Mouse (Mus musculus) frontal cortex, postnatal 25 days (tissue): Measurements from ENCODE around the gene Dusp10.

Experiments used
- DNase-seq, 2 experiments: peaks; one replicate each; pipeline ENCODE4 v3.0.0; 2022; ENCODE audit warnings: low spot score in 2 of 2

The Dusp10 gene

DNA sequence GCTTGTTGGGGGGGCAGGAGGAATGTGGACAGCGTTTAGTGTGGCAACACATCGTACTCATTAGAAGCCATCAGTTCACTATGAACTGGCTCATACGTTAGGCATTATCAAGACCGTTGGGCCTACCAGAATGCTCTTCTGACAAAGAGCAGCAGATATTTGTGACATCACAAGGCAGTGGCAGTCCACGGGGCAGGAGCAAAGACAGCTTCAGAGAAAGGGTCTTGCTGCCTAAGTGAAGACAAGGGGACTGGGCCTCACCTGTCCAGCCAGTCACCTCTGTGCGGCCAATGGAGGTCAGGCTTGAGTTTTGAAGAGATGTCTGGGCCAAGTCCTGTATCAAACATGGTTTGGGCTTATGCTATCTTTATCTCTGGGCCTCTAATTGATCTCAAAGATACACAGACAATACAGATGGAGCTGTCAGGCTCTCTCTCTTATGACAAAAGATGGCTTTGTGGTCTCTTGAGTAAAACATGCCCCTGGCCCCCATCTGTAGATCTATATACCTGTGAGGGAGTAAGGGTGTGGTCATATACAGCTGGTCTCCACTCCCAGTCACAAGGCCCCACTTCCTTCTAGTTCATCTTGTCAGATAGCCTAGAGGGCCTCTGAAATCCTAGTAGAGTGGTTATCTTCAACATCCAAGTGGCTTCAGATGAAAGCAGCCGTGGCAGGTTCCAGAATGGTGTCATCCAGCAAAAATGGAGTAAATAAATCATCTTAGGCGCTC lies 17.1 kb downstream of the Dusp10 start:
- no peak for DNase-seq

DNA sequence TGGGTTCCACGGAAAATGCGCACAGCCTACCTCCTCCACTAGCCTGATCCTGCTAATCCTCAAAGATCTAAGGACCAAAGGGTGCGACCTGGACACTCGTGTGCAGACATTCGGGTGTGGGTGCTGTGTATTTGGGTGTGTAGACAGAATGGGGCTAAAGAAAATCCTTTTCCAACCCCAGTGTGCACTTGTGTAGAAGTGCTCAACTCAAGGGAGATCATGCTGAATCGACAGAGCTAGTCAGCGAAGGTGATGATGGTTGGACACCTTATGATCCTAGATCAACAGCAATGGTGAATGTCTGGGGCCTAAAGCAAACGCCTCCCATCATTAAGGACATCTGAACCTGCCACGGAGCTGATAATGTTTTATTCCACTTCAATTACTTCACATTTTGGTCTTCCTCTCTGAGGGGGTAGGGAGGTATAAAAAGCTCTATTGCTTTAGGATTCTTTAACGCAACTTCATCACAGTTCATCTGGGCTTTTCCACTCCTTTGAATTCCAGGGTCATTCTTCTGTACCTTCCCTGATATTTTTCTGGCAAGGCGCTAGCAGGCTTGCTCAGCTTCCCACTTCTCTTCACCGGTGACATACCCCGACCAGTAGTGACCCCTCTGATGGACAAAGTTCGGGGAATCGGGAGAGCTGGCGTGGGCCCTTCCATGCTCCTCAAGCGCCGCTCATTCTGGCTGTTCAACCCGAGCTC lies 19.7 kb downstream of the Dusp10 start:
- no peak for DNase-seq

DNA sequence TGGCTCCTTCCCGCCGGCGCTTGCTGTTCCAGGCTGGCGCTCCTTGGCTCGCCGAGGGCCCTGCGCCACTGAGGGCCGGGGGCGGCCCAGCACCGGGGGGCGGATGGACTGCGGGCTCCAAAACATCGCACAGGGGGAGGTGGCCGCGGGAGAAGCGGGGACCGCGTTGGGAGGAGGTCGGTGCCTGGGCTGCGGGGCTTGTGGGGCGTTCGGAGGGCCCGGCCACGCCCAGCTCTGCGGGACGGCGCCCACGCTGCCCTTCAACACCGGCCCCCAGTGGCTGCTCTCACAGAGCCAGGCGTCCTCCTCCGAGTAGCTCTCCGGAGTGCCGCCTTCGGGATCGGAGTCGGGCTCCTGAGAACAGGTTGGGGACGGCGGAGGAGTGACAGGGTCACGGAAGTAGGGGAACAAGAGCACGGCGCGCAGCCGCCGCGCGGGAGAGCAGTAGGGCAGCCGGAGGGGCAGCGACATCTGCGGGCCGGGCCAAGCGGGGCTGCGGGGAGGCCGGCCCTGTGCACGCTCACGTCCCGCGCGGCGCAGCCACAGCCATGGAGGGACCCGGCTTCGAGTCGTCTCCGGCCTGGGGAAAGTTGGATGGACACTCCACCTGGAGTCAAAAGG lies 20.4 kb downstream of the Dusp10 start:
- DNase-seq, result peak; percentile 15 to 54

DNA sequence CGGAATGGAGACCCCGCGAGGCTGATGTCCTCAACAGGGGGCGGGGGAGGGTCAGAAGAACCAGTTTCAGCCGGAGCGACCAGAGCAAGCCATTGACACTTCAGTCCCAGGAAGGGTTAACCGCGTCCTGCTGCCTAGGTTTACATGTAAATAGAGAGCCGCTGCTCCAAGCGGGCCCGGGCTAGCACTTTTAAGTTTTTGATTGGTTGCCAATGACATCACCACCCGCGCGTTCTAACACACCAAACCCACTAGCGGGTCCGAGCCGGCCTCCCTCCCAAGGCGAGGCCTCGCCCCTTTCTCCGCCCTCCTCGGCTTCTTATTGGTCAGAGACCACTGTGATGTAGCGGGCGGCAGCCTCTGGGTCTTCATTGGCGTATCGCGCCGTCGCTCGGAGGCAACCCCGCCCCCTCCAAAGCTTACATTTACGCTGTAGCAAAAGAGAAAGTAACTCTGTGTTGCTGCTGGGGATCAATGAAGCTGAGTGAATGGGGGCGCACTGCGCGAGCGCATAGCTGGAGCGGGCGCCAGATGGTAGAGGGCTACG lies 21.0 kb downstream of the Dusp10 start, which contains the start of gene 1700056E22Rik:
1700056E22Rik (minus strand) TSS at position 291 of the 547 bp plus-strand sequence.
- DNase-seq, result peak; percentile 94 to 95

DNA sequence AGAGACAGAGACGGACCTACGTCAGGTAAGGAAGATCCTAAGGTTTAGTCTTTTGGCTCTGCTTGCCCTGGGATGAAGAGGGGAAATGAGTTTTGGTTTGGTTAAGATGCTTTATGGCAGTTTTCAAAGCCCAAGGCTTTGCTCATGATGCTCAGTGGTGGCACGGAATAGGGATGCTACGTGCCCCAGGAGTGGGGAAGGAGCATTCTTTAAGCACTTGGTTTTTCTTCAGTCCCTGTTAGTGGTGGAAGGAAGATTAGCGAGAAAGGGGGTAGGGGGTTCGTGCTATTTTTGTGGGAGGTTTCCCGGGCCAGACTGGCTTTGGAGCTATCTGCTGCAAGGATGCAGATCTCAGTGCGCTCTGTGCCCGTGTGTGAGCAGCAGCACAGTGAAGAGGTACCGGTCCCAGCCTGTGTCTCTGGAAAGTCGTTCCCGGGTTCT lies 21.7 kb downstream of the Dusp10 start:
- DNase-seq, result no peak

DNA sequence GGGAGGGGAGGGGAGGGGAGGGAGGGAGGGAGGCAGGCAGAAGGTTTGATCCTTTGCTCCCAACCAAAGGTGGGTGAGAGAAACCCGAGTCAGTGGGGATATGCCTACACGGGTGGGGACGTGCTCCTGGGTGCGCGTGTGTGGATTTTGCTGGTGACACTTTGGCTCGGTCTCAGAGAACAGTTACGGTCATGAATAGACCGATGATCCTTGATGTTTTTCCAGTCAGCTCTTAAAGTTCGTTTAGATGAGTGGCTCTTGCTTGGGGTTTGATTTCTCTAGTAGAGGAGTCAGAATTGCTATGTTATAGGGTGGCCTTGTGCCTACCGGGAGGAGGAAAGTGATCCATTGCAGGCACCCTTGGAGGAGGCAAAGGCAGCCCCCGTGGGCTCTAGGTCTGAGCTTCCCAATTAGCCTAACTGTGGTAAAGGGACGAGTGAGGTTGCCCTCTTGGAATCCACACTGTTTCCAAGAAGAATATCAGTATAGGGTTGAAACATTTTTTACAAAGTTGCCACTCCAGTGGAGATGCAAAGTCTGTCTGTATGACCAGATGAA lies 22.3 kb downstream of the Dusp10 start:
- no peak for DNase-seq

DNA sequence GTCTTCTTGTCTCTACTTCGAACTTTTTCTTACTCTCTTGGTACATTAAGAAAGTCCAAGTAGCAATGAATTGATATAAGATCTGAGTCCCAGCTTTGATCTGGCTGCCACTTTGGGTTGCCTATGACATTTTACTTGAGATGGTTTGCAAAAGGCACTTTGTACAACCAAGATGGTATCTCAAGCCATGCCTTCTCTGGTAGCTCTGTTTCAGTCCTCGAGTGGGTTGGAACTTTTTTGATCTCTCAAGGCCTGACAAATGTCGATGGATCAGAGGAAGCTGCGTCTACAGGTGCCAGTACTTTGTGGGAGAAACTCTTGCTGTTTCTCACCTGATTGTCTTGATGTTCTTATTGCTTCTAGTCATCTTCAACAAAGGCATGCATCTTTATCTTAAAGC lies 24.7 kb downstream of the Dusp10 start:
- DNase-seq, result no peak

DNA sequence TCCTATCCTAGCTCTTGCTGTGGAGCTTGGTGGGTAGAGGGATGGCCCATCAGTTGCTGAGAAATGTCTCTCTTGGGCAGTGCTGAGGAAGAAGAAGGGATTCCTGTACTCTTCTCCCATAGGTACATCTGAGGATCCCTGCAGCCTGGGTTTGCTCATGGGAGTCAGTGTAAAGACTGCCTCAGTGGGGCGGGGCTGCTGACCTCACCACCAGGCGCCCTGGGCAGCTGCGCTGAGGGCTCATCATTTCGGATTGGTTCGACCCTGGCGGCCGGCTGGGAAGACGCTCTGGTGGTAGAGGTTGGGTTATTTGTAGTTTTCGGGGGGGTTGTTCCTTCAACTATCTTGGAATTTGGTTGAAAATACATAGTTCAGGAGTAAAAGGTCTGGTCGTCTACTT lies 26.2 kb downstream of the Dusp10 start:
- no peak for DNase-seq

DNA sequence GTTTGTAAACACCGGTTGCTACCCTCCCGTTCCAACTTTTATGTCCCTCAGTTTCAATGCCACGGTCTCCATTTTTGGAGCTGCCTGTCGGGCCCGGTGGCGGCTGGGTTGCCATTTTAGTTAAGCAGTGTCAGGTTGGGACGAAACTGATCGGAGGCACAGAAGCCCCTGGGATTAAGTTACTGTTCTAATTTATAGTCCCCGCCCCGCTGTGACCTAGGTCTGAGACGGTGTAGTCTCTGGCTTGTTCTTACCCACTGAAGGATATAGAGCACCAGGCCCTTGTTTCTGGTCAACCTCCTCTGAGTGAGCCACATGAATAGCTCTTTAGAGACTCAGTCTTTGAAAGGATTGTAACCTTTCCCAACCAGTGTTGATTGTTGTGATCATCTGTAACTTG lies 27.1 kb downstream of the Dusp10 start:
- DNase-seq, result no peak

DNA sequence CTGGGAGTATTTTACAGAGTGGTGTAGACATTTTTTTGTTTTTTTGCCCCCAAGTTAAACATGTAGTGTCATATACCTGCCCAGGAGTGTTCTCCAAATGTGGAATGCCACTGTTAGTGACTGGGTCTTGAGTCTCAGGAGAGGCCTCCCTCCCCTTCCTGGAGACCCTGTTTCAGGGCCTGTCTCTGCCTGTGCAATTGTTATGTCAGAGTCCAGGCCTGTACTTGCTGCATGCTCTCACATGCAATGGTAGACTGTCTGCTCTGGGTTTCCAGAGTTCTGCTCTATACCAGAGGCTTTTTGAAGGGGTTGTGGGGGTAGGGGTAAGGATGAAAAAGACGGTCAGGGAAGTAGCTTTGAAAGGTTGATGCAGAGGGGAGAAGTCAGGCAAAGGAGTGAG lies 27.8 kb downstream of the Dusp10 start:
- no peak for DNase-seq

DNA sequence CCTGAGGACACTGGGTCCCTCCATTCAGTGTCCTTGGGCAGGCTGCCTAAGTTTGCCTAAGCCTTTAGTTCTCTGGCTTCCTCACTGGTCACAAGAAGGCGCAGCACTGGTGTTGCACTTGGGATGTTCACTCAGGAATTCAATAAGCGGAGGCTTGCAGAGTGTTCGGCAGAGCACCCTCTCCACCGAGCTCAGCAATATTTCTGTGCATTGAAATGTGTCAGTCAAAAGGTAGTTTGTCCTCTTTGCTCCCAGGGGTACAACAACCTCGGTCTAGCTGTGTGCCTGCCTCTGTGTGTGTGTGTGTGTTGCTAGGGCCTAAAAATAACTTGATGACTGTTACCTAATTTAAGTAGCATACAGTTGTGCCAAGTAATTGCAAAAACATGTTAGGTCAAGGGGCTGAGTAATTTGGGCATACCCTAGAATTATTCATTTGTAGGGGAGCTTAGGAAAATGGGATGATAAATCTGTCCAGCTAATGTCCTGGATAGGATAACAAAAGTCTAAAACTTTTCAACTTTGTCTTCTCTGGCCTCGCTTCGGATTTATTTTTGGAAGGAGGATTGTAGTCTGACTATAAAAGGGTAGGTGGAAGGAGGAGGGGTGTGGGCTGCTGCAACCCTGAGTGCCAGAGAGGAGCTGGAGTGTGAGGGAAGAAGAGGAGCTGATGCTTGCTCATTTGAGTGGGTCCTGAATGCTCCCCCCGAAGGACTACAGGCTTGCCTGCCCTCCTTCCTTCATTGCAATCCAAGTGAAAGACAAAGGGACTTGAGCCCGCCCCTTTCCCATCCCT lies 28.9 kb downstream of the Dusp10 start:
- DNase-seq, result no peak

DNA sequence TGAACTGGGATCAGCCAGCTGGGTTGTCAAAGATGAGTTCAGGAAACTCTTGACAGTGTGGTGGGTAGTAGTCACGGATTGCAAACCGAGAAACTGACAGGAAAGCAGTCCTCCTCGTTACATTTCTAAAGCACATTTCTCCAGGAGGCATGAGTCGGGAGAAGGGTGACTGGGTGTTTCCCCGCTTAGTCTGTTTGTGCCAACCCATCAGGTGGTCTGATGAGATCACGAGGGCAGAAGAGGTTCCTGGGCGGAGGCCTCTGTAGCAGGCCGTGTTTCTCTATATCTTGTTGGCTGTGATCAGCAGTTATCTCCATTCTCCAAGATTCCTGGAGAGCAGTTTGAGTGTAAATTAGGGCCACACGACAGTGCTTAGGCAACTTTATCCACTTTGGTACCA lies 29.6 kb downstream of the Dusp10 start:
- no peak for DNase-seq

DNA sequence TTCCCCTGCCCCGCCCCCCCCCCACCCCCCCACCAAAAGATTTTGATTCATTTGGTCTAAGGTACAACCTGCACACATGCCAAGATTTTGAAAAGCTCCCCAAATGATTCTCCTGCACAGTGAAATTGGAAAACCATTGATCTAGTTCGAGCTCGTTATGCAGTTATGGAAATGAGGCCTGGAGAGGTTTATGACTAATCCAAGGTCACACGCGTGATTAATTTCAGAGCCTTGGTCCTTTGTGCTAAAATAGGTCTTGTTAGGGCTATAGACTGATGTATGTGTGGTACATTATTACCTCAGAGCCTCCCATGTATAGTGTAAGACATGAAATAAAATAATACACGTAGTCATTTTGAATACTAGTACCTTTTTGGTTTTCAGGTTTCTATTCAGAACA lies 30.3 kb downstream of the Dusp10 start:
- DNase-seq, result no peak

DNA sequence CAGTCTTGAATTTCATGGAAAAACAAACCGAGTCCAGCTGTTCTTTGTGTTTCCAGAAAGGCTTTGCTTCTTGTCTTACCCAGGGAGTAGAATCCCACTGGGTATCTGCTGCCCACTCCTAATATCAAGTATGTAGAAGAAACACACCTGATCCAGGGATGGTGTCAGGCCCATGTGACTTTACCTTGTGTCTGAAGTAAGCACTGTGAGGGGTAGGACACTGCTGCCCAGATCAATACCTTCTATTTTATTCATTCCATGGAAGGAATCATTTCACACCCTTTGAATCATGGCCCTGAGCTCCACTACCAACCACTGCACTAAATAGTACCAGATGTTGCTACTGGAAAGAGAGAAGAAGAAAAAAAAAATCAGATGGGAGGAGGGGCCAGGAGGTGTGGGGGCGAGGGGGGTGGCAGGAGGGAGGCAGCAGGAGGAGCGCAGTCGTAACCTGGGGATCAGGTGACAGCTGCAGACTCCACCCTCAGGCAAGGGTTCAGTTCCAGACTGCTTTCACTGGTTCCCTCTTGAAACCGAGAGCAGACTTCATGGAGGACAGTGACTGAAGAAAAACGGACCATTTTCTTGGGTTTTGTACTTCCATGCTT lies 33.1 kb downstream of the Dusp10 start:
- DNase-seq, result no peak

DNA sequence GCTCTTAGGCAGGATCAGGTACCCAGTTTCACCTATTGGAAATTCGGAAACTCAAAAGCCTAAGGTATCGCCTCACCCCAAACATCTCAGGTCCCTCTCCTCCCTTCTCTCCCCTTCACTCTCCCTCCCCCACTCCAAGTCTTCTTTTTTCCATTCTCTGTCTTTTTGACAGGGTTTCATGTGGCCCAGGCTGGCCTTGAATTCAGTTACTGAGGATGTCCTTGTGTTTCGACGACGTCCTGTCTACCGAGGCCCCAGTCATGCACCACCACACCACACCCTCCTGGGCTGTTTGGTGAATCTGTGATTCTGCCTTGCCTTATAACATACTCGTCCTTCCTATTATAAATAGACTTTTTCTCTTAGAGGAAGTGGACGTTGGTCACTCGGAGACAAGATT lies 34.7 kb downstream of the Dusp10 start:
- no peak for DNase-seq

DNA sequence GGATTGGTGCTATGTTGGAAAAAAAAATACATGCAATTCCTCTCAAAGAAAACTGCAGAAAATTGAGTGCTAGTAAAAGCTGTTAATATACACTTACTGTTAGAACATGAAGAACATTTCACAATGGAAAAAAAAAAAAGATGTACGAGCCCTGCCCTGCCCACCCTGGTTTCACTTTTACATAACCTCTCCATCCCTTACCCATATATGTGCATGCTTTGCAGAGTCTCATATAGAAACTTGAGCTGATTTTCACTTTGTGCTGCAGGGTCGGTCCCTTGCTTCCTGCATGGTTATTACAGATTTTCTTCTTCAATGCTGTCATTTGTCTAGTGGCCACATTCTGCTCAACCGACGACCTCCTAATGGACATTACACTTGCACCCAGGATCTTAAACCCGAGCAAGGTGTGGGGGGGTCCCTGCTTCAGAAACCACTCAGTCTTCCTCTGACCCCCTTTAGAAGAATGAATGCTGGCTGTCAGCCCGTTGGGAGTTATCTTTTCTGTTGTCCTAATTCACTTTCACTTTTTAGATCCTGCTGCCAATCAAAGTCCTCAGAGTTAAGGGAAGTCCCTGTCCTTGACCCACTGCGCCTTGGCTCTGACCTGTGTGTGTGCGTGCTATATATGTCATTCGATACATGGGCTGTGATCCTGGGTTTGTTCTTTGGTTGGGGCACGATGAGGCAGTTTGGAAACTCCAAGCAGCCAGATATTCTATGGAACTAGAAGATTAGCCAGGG lies 35.7 kb downstream of the Dusp10 start:
- DNase-seq, result no peak

DNA sequence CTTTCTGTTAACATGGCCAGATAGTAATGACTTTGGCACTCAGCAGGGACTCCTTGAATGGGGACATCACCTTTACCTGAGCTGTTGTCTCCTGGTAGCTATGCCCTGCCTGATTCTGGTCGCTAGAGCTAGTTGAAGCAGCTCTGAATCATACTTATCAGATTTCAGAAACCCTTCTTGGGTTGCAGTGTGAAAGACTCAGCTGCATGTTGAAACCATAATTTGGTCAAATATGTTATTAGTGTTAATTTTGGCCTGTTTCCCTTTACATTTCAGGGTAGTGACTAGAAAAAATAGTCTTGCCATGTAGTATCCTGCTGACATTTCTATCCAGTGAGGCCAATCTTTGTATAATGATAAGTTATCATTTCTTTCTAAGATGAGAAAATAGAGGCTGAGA lies 38.2 kb downstream of the Dusp10 start:
- no peak for DNase-seq

DNA sequence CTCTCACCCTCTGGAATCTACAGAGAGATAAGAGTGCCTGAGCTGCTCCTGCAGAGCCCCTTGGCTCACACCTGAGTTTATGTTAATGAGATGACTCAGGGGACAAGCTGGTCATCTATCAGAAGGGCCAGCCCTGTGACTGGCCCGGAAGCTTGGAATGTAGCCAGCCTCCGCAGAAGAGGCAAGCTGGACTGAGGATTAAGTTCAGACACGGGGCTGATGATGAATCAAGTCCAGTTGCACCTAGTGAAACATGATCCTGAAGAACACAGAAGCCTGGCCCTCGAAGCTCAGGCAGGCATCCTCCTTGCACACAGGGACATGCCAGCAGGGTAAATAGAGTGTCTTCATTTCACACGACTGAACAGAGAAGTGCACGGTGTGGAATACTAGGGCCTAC lies 38.7 kb downstream of the Dusp10 start:
- DNase-seq, result no peak

DNA sequence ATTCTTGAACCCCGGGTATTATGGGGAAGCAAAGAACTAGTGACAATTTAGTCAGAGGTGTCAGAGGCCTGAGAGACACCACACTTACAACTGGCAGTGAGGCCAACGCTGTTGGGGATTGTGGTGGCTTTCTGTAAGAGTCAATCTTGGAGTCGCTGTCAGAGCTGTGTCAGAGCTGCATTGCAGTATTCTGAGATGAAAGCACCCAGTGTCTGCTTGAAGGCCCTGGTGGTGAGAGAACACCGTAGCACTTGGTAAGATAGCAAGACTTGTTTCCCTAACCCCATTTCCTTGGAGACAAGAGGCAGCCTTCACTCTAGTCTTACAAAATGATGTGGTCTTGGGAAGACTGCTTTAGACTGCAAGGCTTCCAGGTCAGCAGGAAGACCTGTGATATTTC lies 39.2 kb downstream of the Dusp10 start:
- DNase-seq, result no peak

DNA sequence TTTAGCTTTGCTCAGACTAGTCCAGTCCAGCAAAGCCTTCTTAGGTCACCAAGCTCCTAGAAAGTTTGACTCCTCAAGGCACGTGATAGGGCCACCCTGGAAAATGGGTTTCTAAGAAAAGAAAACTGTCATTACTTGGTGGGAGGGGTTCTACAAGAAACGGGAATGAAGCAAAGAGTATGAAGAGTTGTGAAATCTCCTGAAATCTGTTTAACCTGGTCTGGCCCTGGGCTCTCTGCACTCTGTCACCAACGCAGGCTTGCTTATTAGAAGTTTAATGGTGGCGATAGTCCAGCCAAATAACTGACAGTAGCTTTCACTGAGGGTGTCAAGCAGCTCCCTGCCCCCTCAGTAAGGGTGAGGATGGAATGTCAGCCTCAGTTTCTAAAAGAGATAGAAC lies 40.0 kb downstream of the Dusp10 start:
- DNase-seq, result no peak
